Mouse (Mus musculus) spleen, adult 2 months (tissue): ENCODE measurements around the gene Gmppb.

Experiments used
- CTCF ChIP-seq: fragments of 200-500 bp; IDR thresholded peaks from 2 replicates; pipeline ENCODE4 v1.5.1; 2011; ENCODE audit warnings: mild to moderate bottlenecking, inconsistent platforms; ENCODE audit not compliant: insufficient read depth, insufficient read length, insufficient replicate concordance; ENCODE audit errors: extremely low read depth
- POLR2A ChIP-seq: fragments of 200-500 bp; IDR thresholded peaks from 2 replicates; pipeline ENCODE4 v1.6.1; 2011; ENCODE audit warnings: low read depth, low read length, inconsistent platforms

GRCm38 (mm10) chr9:108057262-108057562, 8.2 kb downstream of the Gmppb start:
- TF ChIP-seq POLR2A (no peak), CTCF (no peak)
